Comparison of ENCODE assay signal across 24 mouse cellular contexts in genomic region chr14:91534931-91535330, GRCm38 (mm10).
A peak's percentile ranks its signal among the peaks of the same experiment; 100 is the strongest.
DNase-seq lines count a peak whose midpoint lies in the region; ATAC-seq and TF ChIP-seq lines count a peak whose summit lies in the region.
"Had no signal": no experiment of that assay in that cellular context is flagged by ENCODE, and none has a peak within 500 bp of the region (broad histone marks: within the 10 kb centered on the region; RNA-seq: fewer than 3 reads in every experiment).

No protein-coding gene starts in this region.

- H3K9me3 ChIP-seq in midbrain, embryonic 11.5 days (ENCODE audit: control insufficient read depth, low read length) = no peaks in the 10 kb centered on the region
- no peaks in the 10 kb centered on the region for H3K9me3 ChIP-seq in midbrain, embryonic 10.5 days (replicated peaks)
- H3K9me3 ChIP-seq: forebrain, embryonic 15.5 days; heart, embryonic 12.5 days; heart, embryonic 15.5 days; hindbrain, embryonic 10.5 days; hindbrain, embryonic 15.5 days had no signal

- DNase-seq in embryo, embryonic 10.5 days (ENCODE audit: low spot score) = peak; percentile 12
- no peak for DNase-seq in embryo, embryonic 10 days (ENCODE audit: low spot score)
- DNase-seq in midbrain, embryonic 11.5 days (ENCODE audit: low spot score, missing footprints) = no peak
- no peak for DNase-seq in midbrain, embryonic 10.5 days (ENCODE audit: low spot score)
- peak; percentile 71 for DNase-seq in R1 (ENCODE audit: low read depth, low spot score)
- DNase-seq in brain, embryonic 14.5 days (ENCODE audit: low read depth) = peak; percentile 29
- no peak for DNase-seq in left cerebral cortex, adult 18-20 months (ENCODE audit: low spot score in 2 of 2)
- no peak for DNase-seq in cerebellum, adult 9-10 months
- DNase-seq: adrenal gland, adult 2 months; adrenal gland, postnatal 14 days; cerebellum, adult 11-12 months; cerebellum, adult 8-10 months; cerebellum, postnatal 14 days; embryo, embryonic 11 days; gastrocnemius, postnatal 25 days; heart, adult 18-20 months; heart, postnatal 10 days; heart, postnatal 36 days had no signal

- no peaks in the 10 kb centered on the region for H3K27me3 ChIP-seq in midbrain, embryonic 11.5 days (ENCODE audit: control insufficient read depth, insufficient read depth, low read length)
- no peaks in the 10 kb centered on the region for H3K27me3 ChIP-seq in midbrain, embryonic 10.5 days (ENCODE audit: low read depth, poor library complexity, severe bottlenecking)
- H3K27me3 ChIP-seq: forebrain, embryonic 15.5 days; heart, embryonic 12.5 days; heart, embryonic 15.5 days; hindbrain, embryonic 15.5 days had no signal

- no peaks in the 10 kb centered on the region for H3K4me1 ChIP-seq in midbrain, embryonic 11.5 days (ENCODE audit: control insufficient read depth, insufficient read depth, low read length)
- H3K4me1 ChIP-seq in midbrain, embryonic 10.5 days = no peaks in the 10 kb centered on the region
- H3K4me1 ChIP-seq: forebrain, embryonic 15.5 days; heart, embryonic 12.5 days; heart, embryonic 15.5 days; hindbrain, embryonic 10.5 days; hindbrain, embryonic 15.5 days had no signal

- no peak overlapping the region for H3K4me2 ChIP-seq in midbrain, embryonic 11.5 days
- H3K4me2 ChIP-seq: forebrain, embryonic 15.5 days; heart, embryonic 12.5 days; heart, embryonic 15.5 days; hindbrain, embryonic 15.5 days had no signal

- H3K4me3 ChIP-seq in midbrain, embryonic 11.5 days (ENCODE audit: low read depth, low read length) = no peak overlapping the region
- no peak overlapping the region for H3K4me3 ChIP-seq in midbrain, embryonic 10.5 days
- H3K4me3 ChIP-seq: forebrain, embryonic 15.5 days; heart, embryonic 12.5 days; heart, embryonic 15.5 days; hindbrain, embryonic 10.5 days; hindbrain, embryonic 15.5 days had no signal

- no peak overlapping the region for H3K27ac ChIP-seq in midbrain, embryonic 11.5 days (ENCODE audit: low read depth, low read length)
- H3K27ac ChIP-seq in midbrain, embryonic 10.5 days (replicated peaks) = no peak overlapping the region
- H3K27ac ChIP-seq: forebrain, embryonic 15.5 days; heart, embryonic 15.5 days; hindbrain, embryonic 10.5 days; hindbrain, embryonic 15.5 days had no signal

- H3K36me3 ChIP-seq in midbrain, embryonic 11.5 days (ENCODE audit: control insufficient read depth, insufficient read depth, low read length) = no peaks in the 10 kb centered on the region
- H3K36me3 ChIP-seq in midbrain, embryonic 10.5 days = no peaks in the 10 kb centered on the region
- H3K36me3 ChIP-seq: forebrain, embryonic 15.5 days; heart, embryonic 12.5 days; heart, embryonic 15.5 days; hindbrain, embryonic 10.5 days; hindbrain, embryonic 15.5 days had no signal

- 30% methylated on average over 1 of the region's 1 CpGs for WGBS in midbrain, embryonic 11.5 days
- 20% methylated on average over 1 of the region's 1 CpGs for WGBS in midbrain, embryonic 10.5 days

- ATAC-seq in midbrain, embryonic 11.5 days (ENCODE audit: low FRiP score) = 0 out of 2 replicates have a peak, but pooled peaks have one; percentile 30
- ATAC-seq: forebrain, embryonic 15.5 days; intestine, postnatal 0 days had no signal

- no peak for TF ChIP-seq CTCF in brain, embryonic 14.5 days (IDR thresholded peaks at IDR 0.05; ENCODE audit: borderline replicate concordance, extremely low read depth, insufficient read depth, insufficient read length)

- H3K9ac ChIP-seq in midbrain, embryonic 11.5 days (ENCODE audit: low read length) = no peak overlapping the region
- H3K9ac ChIP-seq: forebrain, embryonic 15.5 days; heart, embryonic 12.5 days; heart, embryonic 15.5 days; hindbrain, embryonic 15.5 days had no signal

- TF ChIP-seq POLR2A in brain, embryonic 14.5 days (IDR thresholded peaks at IDR 0.05; ENCODE audit: borderline replicate concordance, extremely low read depth, insufficient read depth, insufficient read length, poor library complexity, severe bottlenecking) = no peak

Comparison
In these comparisons a context has a peak if more than half of its experiments do, and no peak if none do; other contexts are left out.
1. DNase-seq: peak in embryo, embryonic 10.5 days (single experiment), R1 (single experiment) and brain, embryonic 14.5 days (single experiment); none in embryo, embryonic 10 days (single experiment), midbrain, embryonic 11.5 days (single experiment), midbrain, embryonic 10.5 days (single experiment), left cerebral cortex, adult 18-20 months (0 of 2) and cerebellum, adult 9-10 months (single experiment).